ENCODE assay signal across 13 mouse cellular contexts in genomic region chr14:105480048-105480447, GRCm38 (mm10).
A peak's percentile ranks its signal among the peaks of the same experiment; 100 is the strongest.
DNase-seq lines count a peak whose midpoint lies in the region; ATAC-seq lines count a peak whose summit lies in the region.
"Had no signal": no experiment of that assay in that cellular context is flagged by ENCODE, and none has a peak within 500 bp of the region (broad histone marks: within the 10 kb centered on the region; RNA-seq: fewer than 3 reads in every experiment).

No protein-coding gene starts in this region.

- no peak overlapping the region for H3K27ac ChIP-seq in heart, embryonic 11.5 days (ENCODE audit: low read depth, low read length)
- H3K27ac ChIP-seq in midbrain, embryonic 10.5 days (replicated peaks): peak overlapping the region; percentile 55
- no peak overlapping the region for H3K27ac ChIP-seq in midbrain, embryonic 11.5 days (ENCODE audit: low read depth, low read length)
- no peak overlapping the region for H3K27ac ChIP-seq in midbrain, embryonic 14.5 days (replicated peaks; ENCODE audit: low read depth, low read length)
- H3K27ac ChIP-seq: forebrain, embryonic 12.5 days; liver, embryonic 14.5 days had no signal

- no peaks in the 10 kb centered on the region for H3K9me3 ChIP-seq in heart, embryonic 11.5 days (replicated peaks; ENCODE audit: control insufficient read depth, low read length)
- H3K9me3 ChIP-seq in midbrain, embryonic 10.5 days (replicated peaks): no peaks in the 10 kb centered on the region
- no peaks in the 10 kb centered on the region for H3K9me3 ChIP-seq in midbrain, embryonic 11.5 days (ENCODE audit: control insufficient read depth, low read length)
- H3K9me3 ChIP-seq in midbrain, embryonic 14.5 days (ENCODE audit: control insufficient read depth, low read length): no peaks in the 10 kb centered on the region
- H3K9me3 ChIP-seq: forebrain, embryonic 12.5 days had no signal

- WGBS in heart, embryonic 11.5 days (ENCODE audit: insufficient replicate concordance): 24% methylated on average over 9 of the region's 9 CpGs
- WGBS in midbrain, embryonic 10.5 days: 41% methylated on average over 9 of the region's 9 CpGs
- WGBS in midbrain, embryonic 11.5 days: 44% methylated on average over 9 of the region's 9 CpGs
- 30% methylated on average over 9 of the region's 9 CpGs for WGBS in midbrain, embryonic 14.5 days

- H3K27me3 ChIP-seq in heart, embryonic 11.5 days (ENCODE audit: control insufficient read depth, insufficient read depth, low read length): no peaks in the 10 kb centered on the region
- H3K27me3 ChIP-seq in midbrain, embryonic 10.5 days (ENCODE audit: low read depth, poor library complexity, severe bottlenecking): peaks cover 59% of the 10 kb centered on the region
- peaks cover 18% of the 10 kb centered on the region for H3K27me3 ChIP-seq in midbrain, embryonic 11.5 days (ENCODE audit: control insufficient read depth, insufficient read depth, low read length)
- 0 out of 2 replicates have a peak, but pooled peaks cover 4% of the 10 kb centered on the region for H3K27me3 ChIP-seq in midbrain, embryonic 14.5 days (ENCODE audit: control insufficient read depth, insufficient read depth, low read length)

- peak overlapping the region; percentile 48 for H3K4me2 ChIP-seq in heart, embryonic 11.5 days
- H3K4me2 ChIP-seq in midbrain, embryonic 11.5 days: no peak overlapping the region
- peak overlapping the region; percentile 18 for H3K4me2 ChIP-seq in midbrain, embryonic 14.5 days (ENCODE audit: low read length)
- H3K4me2 ChIP-seq: forebrain, embryonic 12.5 days had no signal

- no peak overlapping the region for H3K4me3 ChIP-seq in heart, embryonic 11.5 days (ENCODE audit: low read depth, low read length)
- H3K4me3 ChIP-seq in midbrain, embryonic 10.5 days: 0 out of 2 replicates have a peak overlapping the region, but pooled peaks have one; percentile 14
- H3K4me3 ChIP-seq in midbrain, embryonic 11.5 days (ENCODE audit: low read depth, low read length): no peak overlapping the region
- no peak overlapping the region for H3K4me3 ChIP-seq in midbrain, embryonic 14.5 days (replicated peaks; ENCODE audit: low read depth, low read length)
- H3K4me3 ChIP-seq: forebrain, embryonic 12.5 days had no signal

- H3K9ac ChIP-seq in heart, embryonic 11.5 days (ENCODE audit: low read depth, low read length): peak overlapping the region; percentile 8; the same call in 1 of the 2 replicates
- no peak overlapping the region for H3K9ac ChIP-seq in midbrain, embryonic 11.5 days (ENCODE audit: low read length)
- H3K9ac ChIP-seq in midbrain, embryonic 14.5 days (replicated peaks; ENCODE audit: low read length): no peak overlapping the region
- H3K9ac ChIP-seq: forebrain, embryonic 12.5 days; liver, embryonic 14.5 days had no signal

- H3K4me1 ChIP-seq in heart, embryonic 11.5 days (ENCODE audit: control insufficient read depth, insufficient read depth, low read length): peaks cover 22% of the 10 kb centered on the region; the same call in 1 of the 2 replicates
- H3K4me1 ChIP-seq in midbrain, embryonic 10.5 days: peaks cover 48% of the 10 kb centered on the region
- H3K4me1 ChIP-seq in midbrain, embryonic 11.5 days (ENCODE audit: control insufficient read depth, insufficient read depth, low read length): peaks cover 12% of the 10 kb centered on the region
- peaks cover 24% of the 10 kb centered on the region for H3K4me1 ChIP-seq in midbrain, embryonic 14.5 days (ENCODE audit: control insufficient read depth, insufficient read depth, low read length)

- H3K36me3 ChIP-seq in heart, embryonic 11.5 days (ENCODE audit: control insufficient read depth, insufficient read depth, low read length): no peaks in the 10 kb centered on the region
- H3K36me3 ChIP-seq in midbrain, embryonic 10.5 days: no peaks in the 10 kb centered on the region
- no peaks in the 10 kb centered on the region for H3K36me3 ChIP-seq in midbrain, embryonic 11.5 days (ENCODE audit: control insufficient read depth, insufficient read depth, low read length)
- H3K36me3 ChIP-seq in midbrain, embryonic 14.5 days (ENCODE audit: control insufficient read depth, insufficient read depth, low read length): no peaks in the 10 kb centered on the region
- H3K36me3 ChIP-seq: forebrain, embryonic 12.5 days had no signal

- no peak for ATAC-seq in heart, embryonic 11.5 days (replicated peaks; ENCODE audit: insufficient number of reproducible peaks, low FRiP score, low TSS enrichment)
- no peak for ATAC-seq in midbrain, embryonic 11.5 days (ENCODE audit: low FRiP score)
- ATAC-seq in hematopoietic stem cell, adult 5-6 weeks (replicated peaks in 1 of 2; ENCODE audit: insufficient read depth in 1 of 2, low FRiP score in 2 of 2, low TSS enrichment in 1 of 2, low read depth in 1 of 2, poor library complexity in 2 of 2, severe bottlenecking in 2 of 2): peak; percentile 73 to 75
- ATAC-seq in midbrain, embryonic 14.5 days (ENCODE audit: low FRiP score, low TSS enrichment): no peak

- no peak for DNase-seq in heart, adult 11 months
- no peak for DNase-seq in midbrain, embryonic 10.5 days (ENCODE audit: low spot score)
- no peak for DNase-seq in midbrain, embryonic 11.5 days (ENCODE audit: low spot score, missing footprints)
- peak; percentile 39 for DNase-seq in midbrain, embryonic 14.5 days
- no peak for DNase-seq in yolk sac, embryonic 10.5 days (ENCODE audit: low spot score)
- no peak for DNase-seq in thymus, postnatal 36 days
- DNase-seq: cerebellum, postnatal 36 days; kidney, postnatal 10 days; thymus, postnatal 25 days had no signal

Comparison
In these comparisons a context has a peak if more than half of its experiments do, and no peak if none do; other contexts are left out.
1. ATAC-seq: peak in hematopoietic stem cell, adult 5-6 weeks (2 of 2); none in heart, embryonic 11.5 days (single experiment), midbrain, embryonic 11.5 days (single experiment) and midbrain, embryonic 14.5 days (single experiment).